Mouse (Mus musculus) heart, adult 2 months (tissue): ENCODE results near the gene Calml4.
A peak's percentile ranks its signal among the peaks of the same experiment; 100 is the strongest.

Source experiments
- EP300 ChIP-seq: fragments of 200-500 bp; IDR thresholded peaks from 2 replicates; pipeline ENCODE4 v1.6.1; 2011; ENCODE audit warnings: low read depth, low read length, control low read depth; ENCODE audit not compliant: insufficient read depth
- POLR2A ChIP-seq: fragments of 200-500 bp; IDR thresholded peaks from 2 replicates; pipeline ENCODE4 v1.6.1; 2011; ENCODE audit warnings: mild to moderate bottlenecking, low read depth, low read length, control low read depth; ENCODE audit not compliant: insufficient read depth

DNA sequence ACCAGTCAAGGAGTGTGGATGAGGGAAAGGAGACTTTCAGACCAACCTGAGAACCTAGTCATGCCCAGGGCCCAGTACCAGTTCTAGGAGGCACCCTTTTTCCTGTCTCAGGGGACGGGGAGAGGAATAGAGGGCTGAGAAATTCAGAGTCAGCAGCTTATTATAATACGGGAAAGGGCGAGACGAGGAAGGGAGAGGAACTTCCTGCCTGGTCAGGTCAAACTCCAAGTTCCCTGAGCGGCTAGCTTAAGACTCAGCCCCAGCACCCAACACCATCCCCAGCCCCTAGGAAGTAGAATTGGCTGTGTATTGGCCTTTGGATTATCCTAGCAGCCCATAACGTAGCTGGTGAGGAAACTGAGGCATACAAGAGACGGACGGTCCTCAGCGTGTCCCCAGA is 664 bp upstream of the Calml4 start:
- 0 out of 2 replicates have a peak, but pooled peaks have one; percentile 39 for TF ChIP-seq POLR2A
- no peak for TF ChIP-seq EP300
